Mouse (Mus musculus) heart, embryonic 16.5 days (tissue): ENCODE measurements around the gene Mob3b. TPM values are rescaled to one million over a fixed set of nuclear protein-coding genes. Genes with fewer than 3 reads are reported as not detected.

Source experiments
- ATAC-seq: fragments of 200-750 bp; cut with Nextera tagmentation; replicated peaks from 2 replicates; pipeline ENCODE4 v1.8.0; 2017; ENCODE audit warnings: moderate number of reproducible peaks; ENCODE audit not compliant: insufficient read depth, low FRiP score; ENCODE audit errors: extremely low read depth
- H3K27ac ChIP-seq: fragments of 300-500 bp; sonication (generic); 2 replicates; pipeline ENCODE4 v1.5.1; 2014; ENCODE audit warnings: mild to moderate bottlenecking, low read length, control low read depth, moderate library complexity
- H3K27me3 ChIP-seq: fragments of 300-500 bp; sonication (generic); 2 replicates; pipeline ENCODE4 v1.6.1; 2014; ENCODE audit warnings: low read length, mixed read lengths; ENCODE audit not compliant: control insufficient read depth, insufficient read depth
- H3K36me3 ChIP-seq: fragments of 300-500 bp; sonication (generic); 2 replicates; pipeline ENCODE4 v1.6.1; 2014; ENCODE audit not compliant: control insufficient read depth, insufficient read depth
- H3K4me1 ChIP-seq: fragments of 300-500 bp; sonication (generic); 2 replicates; pipeline ENCODE4 v1.6.1; 2014; ENCODE audit warnings: low read length, mixed read lengths; ENCODE audit not compliant: control insufficient read depth, insufficient read depth
- H3K4me2 ChIP-seq: fragments of 300-500 bp; sonication (generic); 2 replicates; pipeline ENCODE4 v1.6.1; 2014; ENCODE audit warnings: low read depth, mild to moderate bottlenecking, control low read depth, low read length
- H3K4me3 ChIP-seq: fragments of 300-500 bp; sonication (generic); 2 replicates; pipeline ENCODE4 v1.5.1; 2014; ENCODE audit warnings: mild to moderate bottlenecking, control low read depth, low read length
- H3K9ac ChIP-seq: fragments of 300-500 bp; sonication (generic); 2 replicates; pipeline ENCODE4 v1.6.1; 2014; ENCODE audit warnings: low read length, control low read depth
- H3K9me3 ChIP-seq: fragments of 300-500 bp; sonication (generic); replicated peaks from 2 replicates; pipeline ENCODE4 v1.6.1; 2016; ENCODE audit warnings: low read length; ENCODE audit not compliant: control insufficient read depth
- WGBS: fragments of 180-500 bp; shearing (Covaris S2); extraction: QIAGEN DNeasy Blood & Tissue Kit; methylation state at CpG from one replicate; pipeline ENCODE4 v1.1.7; 2014; 5-methylcytosine and 5-hydroxymethylcytosine counted together
- polyA plus RNA-seq: library from polyadenylated mRNA; unstranded; fragments of >200 nt; fragmentation: Nextera tagmentation; extraction: Ambion mirVana; gene quantifications from 2 replicates; pipeline ENCODE4 v1.2.1, GENCODE M21; 2015

Gene Mob3b
- polyA plus RNA-seq, 1 experiment from 2014 or later, result 3.9 TPM

- no peak overlapping the region for H3K4me3 ChIP-seq
- ATAC-seq, result no peak; the same call in 1 of the 2 replicates
These were observed 164.2 kb downstream of the Mob3b start for GRCm38 (mm10) chr4:34992866-34993638.

GRCm38 (mm10) chr4:34991891-34992865, 165.1 kb downstream of the Mob3b start:
- Histone ChIP-seq H3K36me3 (no peaks in the 10 kb centered on the region), H3K9me3 (no peaks in the 10 kb centered on the region), H3K4me1 (peaks cover 6% of the 10 kb centered on the region), H3K27me3 (0 out of 2 replicates have a peak, but pooled peaks cover 2% of the 10 kb centered on the region), H3K27ac (no peak overlapping the region), H3K4me3 (no peak overlapping the region), H3K9ac (no peak overlapping the region), H3K4me2 (no peak overlapping the region)
- WGBS, result 62% methylated on average over 22 of the region's 22 CpGs
- ATAC-seq, result no peak

More at GRCm38 (mm10) chr4:34992866-34993638, 164.2 kb downstream of the Mob3b start:
- H3K9ac ChIP-seq, result no peak overlapping the region
- H3K27me3 ChIP-seq, result 0 out of 2 replicates have a peak, but pooled peaks cover 2% of the 10 kb centered on the region
- WGBS, result 42% methylated on average over 22 of the region's 22 CpGs
- H3K4me1 ChIP-seq, result peaks cover 6% of the 10 kb centered on the region
- H3K27ac ChIP-seq, result no peak overlapping the region
- no peaks in the 10 kb centered on the region for H3K9me3 ChIP-seq
- no peaks in the 10 kb centered on the region for H3K36me3 ChIP-seq
- peak overlapping the region; percentile 30 for H3K4me2 ChIP-seq

DNA sequence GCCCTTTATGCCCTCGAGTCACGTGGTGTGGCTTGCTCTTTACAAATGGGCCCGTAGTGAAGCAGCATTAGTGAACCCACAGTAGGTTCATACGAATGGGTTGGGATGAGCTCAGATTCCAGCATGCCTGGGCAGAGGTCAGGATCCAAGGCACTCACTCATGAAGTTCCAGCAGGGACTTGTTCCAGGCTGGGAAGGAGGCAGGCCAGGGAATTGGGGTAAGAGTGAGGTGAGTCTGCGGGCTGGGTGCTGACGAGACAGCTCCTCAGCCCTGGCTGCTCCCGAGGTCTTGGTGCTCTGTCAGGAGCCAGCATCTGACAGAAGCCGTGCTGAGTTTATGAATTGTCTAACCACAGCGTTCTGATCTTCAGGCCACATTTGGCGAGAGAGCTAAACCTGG, 166.2 kb downstream of the Mob3b start:
- 43% methylated on average over 10 of the region's 10 CpGs for WGBS
- Histone ChIP-seq H3K4me1 (peaks cover 6% of the 10 kb centered on the region), H3K9ac (no peak overlapping the region), H3K36me3 (no peaks in the 10 kb centered on the region), H3K4me2 (no peak overlapping the region), H3K9me3 (no peaks in the 10 kb centered on the region), H3K27ac (no peak overlapping the region), H3K4me3 (no peak overlapping the region), H3K27me3 (0 out of 2 replicates have a peak, but pooled peaks cover 2% of the 10 kb centered on the region)
- peak; percentile 23 for ATAC-seq

- 0 out of 2 replicates have a peak, but pooled peaks cover 2% of the 10 kb centered on the region for H3K27me3 ChIP-seq
- H3K27ac ChIP-seq, result no peak overlapping the region
- H3K4me3 ChIP-seq, result no peak overlapping the region
- H3K9me3 ChIP-seq, result no peaks in the 10 kb centered on the region
- H3K4me1 ChIP-seq, result peaks cover 6% of the 10 kb centered on the region
- H3K36me3 ChIP-seq, result no peaks in the 10 kb centered on the region
- no peak overlapping the region for H3K4me2 ChIP-seq
- no peak for ATAC-seq
- WGBS, result 74% methylated on average over 9 of the region's 9 CpGs
- no peak overlapping the region for H3K9ac ChIP-seq
These were observed 166.6 kb downstream of the Mob3b start for GRCm38 (mm10) chr4:34990659-34991058.

DNA sequence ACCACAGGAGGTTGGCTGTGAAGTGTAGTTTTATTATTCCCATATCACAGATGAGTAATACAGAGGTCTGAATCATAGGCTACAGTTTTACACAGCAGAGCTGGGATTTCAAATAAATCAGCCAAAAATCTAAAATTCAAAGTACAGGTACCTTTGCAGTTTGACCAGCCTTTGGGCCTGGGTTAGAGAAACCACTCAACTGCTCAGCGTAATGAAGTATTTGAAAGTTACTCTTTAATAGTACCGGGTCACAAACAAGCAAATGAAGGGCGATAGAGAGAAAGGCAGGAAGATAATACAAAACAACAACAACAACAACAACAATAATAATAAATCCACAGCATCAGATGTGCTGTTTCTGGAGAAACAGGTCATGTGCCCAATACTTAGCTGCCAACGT, 169.7 kb downstream of the Mob3b start:
- no peak overlapping the region for H3K4me2 ChIP-seq
- no peak for ATAC-seq
- H3K4me3 ChIP-seq, result no peak overlapping the region
- H3K36me3 ChIP-seq, result no peaks in the 10 kb centered on the region
- no peak overlapping the region for H3K27ac ChIP-seq
- no peaks in the 10 kb centered on the region for H3K27me3 ChIP-seq
- WGBS, result 85% methylated on average over 4 of the region's 4 CpGs
- peaks cover 11% of the 10 kb centered on the region for H3K4me1 ChIP-seq
- no peaks in the 10 kb centered on the region for H3K9me3 ChIP-seq
- no peak overlapping the region for H3K9ac ChIP-seq

DNA sequence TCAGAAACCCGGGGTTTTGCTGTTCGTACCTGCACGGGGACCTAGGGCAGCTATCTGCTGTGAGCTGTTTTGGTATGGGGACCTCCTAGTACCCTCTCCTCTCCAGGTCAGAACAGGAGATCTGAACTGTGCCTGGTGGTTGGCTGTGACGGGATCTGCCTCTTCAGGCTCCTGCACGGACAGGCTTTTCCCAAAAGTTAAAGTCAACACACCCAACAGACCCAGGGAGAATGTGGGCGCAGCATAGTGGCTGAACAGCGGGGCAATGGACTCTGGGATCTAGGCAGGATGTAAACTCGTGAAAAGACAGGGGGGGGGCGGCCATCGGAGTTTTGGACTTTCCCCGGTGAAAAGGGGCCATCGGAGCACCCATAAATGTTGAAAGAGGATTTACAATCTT, 170.2 kb downstream of the Mob3b start:
- whole genome bisulfite sequencing, result 76% methylated on average over 12 of the region's 12 CpGs
- Histone ChIP-seq H3K27me3 (no peaks in the 10 kb centered on the region), H3K36me3 (no peaks in the 10 kb centered on the region), H3K4me2 (no peak overlapping the region), H3K4me3 (no peak overlapping the region), H3K9me3 (no peaks in the 10 kb centered on the region), H3K4me1 (peaks cover 11% of the 10 kb centered on the region), H3K9ac (no peak overlapping the region), H3K27ac (no peak overlapping the region)
- ATAC-seq, result no peak

DNA sequence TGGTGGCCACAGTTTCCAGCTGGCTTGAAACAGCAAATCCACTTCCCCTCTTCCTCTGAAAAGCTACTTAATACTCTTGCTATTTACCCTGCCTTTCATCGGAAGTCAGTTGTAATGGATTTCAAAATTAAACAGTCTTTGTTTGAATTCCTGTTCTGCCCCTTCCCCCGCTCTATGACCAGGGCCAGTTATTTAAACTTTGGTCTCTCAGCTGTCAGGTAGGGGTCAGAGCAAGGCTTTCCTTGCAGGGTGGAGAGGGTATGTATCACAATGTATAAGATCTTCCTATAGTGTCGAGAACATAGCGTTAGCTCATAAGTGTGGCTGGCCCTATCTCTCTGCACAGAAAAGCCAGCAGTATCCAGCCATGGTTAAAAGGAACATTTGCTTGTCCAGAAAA, 170.6 kb downstream of the Mob3b start:
- no peak overlapping the region for H3K4me2 ChIP-seq
- H3K27ac ChIP-seq, result no peak overlapping the region
- WGBS, result 72% methylated on average over 4 of the region's 4 CpGs
- no peak for ATAC-seq
- H3K27me3 ChIP-seq, result no peaks in the 10 kb centered on the region
- H3K36me3 ChIP-seq, result no peaks in the 10 kb centered on the region
- H3K9ac ChIP-seq, result no peak overlapping the region
- no peak overlapping the region for H3K4me3 ChIP-seq
- H3K9me3 ChIP-seq, result no peaks in the 10 kb centered on the region
- peaks cover 6% of the 10 kb centered on the region for H3K4me1 ChIP-seq

DNA sequence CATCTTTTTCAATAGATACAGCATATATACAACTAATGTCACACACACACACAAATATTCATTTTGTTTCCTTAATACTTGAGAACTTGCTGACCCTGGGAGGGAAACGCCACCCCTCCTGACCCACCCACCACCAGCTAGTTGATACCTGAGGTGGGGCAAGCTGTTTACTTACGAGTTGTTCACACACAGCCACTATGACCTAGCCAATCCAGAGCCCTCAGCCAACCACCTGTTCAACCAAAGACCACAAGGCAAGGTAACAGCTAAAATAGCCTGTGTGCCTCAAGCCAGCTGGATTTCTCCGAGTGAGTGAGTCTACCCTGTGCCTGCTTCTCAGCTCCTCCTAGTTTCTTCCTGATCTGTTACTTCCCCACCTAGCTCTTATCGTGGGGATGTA, 172.9 kb downstream of the Mob3b start:
- H3K4me2 ChIP-seq, result no peak overlapping the region
- WGBS, result 86% methylated on average over 4 of the region's 4 CpGs
- no peak overlapping the region for H3K9ac ChIP-seq
- ATAC-seq, result no peak
- peaks cover 8% of the 10 kb centered on the region for H3K4me1 ChIP-seq
- no peaks in the 10 kb centered on the region for H3K36me3 ChIP-seq
- H3K4me3 ChIP-seq, result no peak overlapping the region
- H3K9me3 ChIP-seq, result no peaks in the 10 kb centered on the region
- no peaks in the 10 kb centered on the region for H3K27me3 ChIP-seq
- no peak overlapping the region for H3K27ac ChIP-seq

DNA sequence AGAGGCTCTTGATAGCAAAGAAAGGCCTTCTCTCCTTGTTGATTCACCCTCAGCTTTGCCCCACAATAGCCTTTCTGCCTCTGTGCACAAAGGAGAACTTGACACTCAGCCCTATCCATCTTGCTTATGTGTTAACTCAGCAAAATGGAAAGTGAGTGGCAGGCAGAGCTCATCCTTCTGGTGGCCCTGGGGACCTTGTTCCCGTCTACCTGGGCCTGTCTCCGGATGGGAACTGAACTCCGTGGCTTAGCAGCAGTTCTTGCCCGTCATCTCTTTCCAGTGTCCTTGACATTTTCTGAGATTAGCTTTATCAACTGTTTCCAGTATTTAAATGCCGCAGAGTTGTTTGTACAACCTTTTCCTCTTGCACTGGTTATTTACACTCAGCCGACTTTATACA, 173.8 kb downstream of the Mob3b start:
- WGBS, result 31% methylated on average over 6 of the region's 6 CpGs

More for the DNA sequence above, 173.8 kb downstream of the Mob3b start:
- Histone ChIP-seq H3K27me3 (no peaks in the 10 kb centered on the region), H3K4me2 (no peak overlapping the region), H3K27ac (no peak overlapping the region), H3K9ac (no peak overlapping the region), H3K4me1 (peaks cover 8% of the 10 kb centered on the region), H3K36me3 (no peaks in the 10 kb centered on the region), H3K4me3 (no peak overlapping the region), H3K9me3 (no peaks in the 10 kb centered on the region)
- no peak for ATAC-seq
